Mouse (Mus musculus) right cerebral cortex, adult 2 months (tissue): ENCODE measurements around the gene Wasf2.

Experiments used
- DNase-seq, 2 experiments: peaks; one replicate each; pipeline ENCODE4 v3.0.0; 2021 to 2022; ENCODE audit warnings: low spot score in 2 of 2

Wasf2 gene

GRCm38 (mm10) chr4:133235415-133235814 is 105.1 kb downstream of the Wasf2 start:
- DNase-seq, result no peak

DNA sequence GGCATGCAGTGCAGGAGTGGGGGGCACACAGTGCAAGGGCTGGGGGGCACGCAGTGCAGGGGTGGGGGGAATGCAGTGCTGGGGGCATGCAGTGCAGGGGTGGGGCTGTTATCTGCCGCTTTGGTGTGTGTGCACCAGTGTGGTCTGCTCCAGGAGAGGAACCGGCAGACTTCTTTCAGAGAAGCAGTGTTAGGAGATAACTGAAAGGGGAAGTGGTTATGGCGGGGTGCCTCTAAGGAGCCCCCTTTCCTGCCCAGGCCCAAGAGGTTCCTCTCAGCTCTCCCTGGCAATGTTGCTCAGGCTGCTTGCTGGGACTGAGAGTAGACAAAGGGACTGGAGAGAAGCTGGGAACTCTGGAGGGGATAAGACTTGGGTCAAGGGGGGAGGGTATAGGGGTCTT is 107.6 kb downstream of the Wasf2 start:
- no peak for DNase-seq

DNA sequence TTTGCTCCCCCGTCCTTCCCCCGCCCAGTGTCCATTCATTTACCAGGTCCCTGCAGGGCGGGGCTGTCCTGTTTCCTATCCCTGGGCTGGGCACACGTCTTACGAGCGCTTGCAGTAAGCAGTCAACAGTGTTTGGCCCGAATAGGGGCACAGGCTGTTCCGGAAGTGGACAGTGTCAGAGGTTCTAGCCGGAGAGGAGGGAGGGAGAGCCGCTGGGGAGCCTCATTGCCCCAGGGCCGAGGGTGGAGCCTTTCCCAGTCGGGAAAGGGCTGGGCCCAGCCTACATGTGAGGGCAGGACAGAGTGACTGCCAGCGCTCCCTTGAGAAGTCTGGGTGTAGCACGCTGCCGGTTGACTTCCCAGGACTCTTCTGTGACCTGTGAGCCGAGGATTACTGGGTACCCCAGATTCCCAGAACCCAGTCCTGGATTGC is 110.2 kb downstream of the Wasf2 start, which contains the start of gene Map3k6:
Gene Map3k6 (plus strand): TSS at position 329 of the 432 bp plus-strand sequence.
- DNase-seq, result no peak

DNA sequence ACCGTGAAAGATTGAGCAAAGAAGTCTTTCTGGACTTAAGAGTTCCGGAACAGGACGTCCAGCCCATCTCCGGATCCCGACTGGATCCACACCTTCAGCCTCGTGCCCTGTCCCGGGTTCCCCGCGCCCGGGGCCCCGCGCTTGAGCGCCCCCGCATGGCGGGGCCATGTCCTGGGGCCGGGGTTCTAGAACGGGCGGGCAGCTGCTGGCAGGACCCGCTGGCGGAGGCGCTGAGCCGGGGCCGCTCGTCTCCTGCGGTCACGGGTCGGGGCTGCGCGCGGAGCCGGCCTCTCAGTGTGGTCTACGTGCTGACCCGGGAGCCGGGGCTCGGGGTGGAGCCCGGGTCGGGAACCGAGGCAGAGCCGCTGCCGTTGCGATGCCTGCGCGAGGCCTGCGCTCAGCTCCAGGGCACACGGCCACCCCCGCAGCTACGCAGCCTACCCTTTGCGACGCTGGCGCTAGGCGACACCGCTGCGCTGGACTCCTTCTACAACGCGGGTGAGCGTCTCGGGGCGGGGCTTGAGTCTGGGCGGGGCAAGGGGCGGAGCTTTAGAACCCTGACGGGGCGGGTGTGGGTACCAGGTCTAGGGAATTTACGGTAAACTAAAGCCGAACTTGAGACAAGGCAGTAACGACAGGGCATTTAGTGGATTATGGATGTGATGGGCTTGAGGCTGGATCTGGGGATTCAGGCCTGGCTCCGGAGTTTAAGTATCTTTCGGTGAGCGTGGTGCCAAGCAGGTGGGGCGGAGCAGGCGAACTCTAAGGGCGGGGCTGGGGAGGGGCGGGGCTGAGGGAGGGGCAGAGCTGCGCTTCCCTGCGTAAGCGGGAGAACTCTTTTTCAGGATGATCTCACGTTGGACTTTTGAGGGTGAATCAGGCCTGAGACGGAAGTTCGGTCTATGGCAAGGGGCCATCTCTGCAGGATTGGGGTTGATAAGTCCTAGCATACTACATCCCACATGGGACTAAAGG is 110.9 kb downstream of the Wasf2 start:
- peak; percentile 83 to 88 for DNase-seq

- no peak for DNase-seq
Measured at GRCm38 (mm10) chr4:133241910-133242309, 111.6 kb downstream of the Wasf2 start.

GRCm38 (mm10) chr4:133242710-133243109 is 112.4 kb downstream of the Wasf2 start:
- DNase-seq, result no peak

- DNase-seq, result no peak
Measured at GRCm38 (mm10) chr4:133243538-133243937, 113.2 kb downstream of the Wasf2 start.

DNA sequence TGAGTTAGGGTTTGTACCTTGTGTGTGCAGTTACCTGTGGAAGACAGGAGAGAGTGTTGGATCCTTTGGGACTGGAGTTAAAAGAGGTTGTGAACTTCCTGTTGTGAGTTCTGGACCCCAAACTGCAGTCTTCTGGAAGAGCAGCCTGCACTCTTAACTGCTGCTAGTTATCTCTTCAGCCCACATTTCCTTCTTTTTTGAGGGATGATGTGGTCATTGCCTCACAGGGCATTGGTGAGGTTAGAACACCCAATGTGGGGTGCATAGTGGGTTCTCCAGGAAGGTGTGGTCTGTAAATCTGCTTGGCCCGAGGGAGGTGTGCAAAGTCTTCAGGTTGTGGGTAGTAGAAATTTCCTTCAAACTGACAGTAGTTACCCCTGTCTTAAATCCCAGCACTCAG is 114.0 kb downstream of the Wasf2 start:
- no peak for DNase-seq

DNA sequence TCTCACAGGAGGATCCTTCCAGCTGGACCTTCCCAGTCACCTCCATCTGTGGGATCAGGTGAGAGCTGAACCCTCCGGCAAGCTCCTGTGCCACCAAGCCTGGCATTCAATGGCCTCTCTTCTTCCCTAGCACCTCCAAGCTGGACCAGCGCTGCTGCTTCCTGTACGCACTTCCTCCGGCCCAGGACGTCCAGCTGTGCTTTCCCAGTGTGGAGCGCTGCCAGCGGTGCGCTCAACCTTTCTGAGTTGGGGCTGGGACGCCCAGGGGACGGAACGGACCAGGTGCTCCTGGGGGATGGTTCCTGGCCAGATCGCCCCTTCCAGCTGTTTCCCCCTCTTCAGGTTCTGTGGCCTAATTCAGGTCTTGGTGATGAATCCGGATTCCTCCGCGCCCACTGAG is 116.8 kb downstream of the Wasf2 start:
- DNase-seq, result no peak

DNA sequence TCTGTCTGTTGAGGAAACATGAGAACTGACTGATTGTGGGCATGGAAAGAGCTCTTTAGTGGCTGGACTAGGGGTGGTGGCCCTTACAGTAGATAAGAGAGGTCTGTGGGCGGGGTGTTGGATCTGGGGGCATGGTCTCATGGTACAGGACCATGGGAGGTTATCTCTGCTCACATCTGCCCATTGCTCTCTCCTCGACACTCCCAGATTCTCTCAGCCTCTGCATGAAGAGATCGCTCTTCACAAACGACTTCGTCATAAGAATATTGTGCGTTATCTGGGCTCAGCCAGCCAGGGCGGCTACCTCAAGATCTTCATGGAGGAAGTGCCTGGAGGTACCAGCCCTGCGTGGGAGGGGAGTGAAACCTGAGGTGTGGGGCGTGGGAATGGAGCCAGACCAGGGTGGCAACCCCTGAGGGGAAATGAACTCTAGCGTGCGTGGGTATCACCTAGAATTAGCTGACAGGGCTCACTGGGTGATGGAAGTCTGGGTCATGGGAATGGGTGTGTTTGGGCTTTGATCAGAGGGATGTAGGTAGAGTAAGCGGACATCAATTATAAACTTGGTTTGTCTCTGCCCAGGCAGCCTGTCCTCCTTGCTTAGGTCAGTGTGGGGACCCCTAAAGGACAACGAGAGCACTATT is 117.6 kb downstream of the Wasf2 start:
- no peak for DNase-seq
